Mouse (Mus musculus) bone marrow, adult 2 months (tissue): ENCODE results near the gene Cog1. TPM values are rescaled to one million over a fixed set of nuclear protein-coding genes. Genes with fewer than 3 reads are reported as not detected.
A peak's percentile ranks its signal among the peaks of the same experiment; 100 is the strongest.

ENCODE experiments used
- H3K27ac ChIP-seq: fragments of 200-500 bp; 2 replicates; pipeline ENCODE4 v1.5.1; 2012; ENCODE audit warnings: low read depth, mild to moderate bottlenecking, control low read depth, inconsistent platforms, low read length; ENCODE audit not compliant: control insufficient read depth, poor library complexity, insufficient read depth
- H3K4me1 ChIP-seq: fragments of 200-500 bp; 2 replicates; pipeline ENCODE4 v1.6.1; 2011; ENCODE audit warnings: low read length; ENCODE audit not compliant: control insufficient read depth, insufficient read depth
- H3K4me3 ChIP-seq: fragments of 200-500 bp; replicated peaks from 2 replicates; pipeline ENCODE3; 2011; ENCODE audit warnings: mild to moderate bottlenecking, low read depth, low read length, control low read depth; ENCODE audit not compliant: control insufficient read depth
- CTCF ChIP-seq: fragments of 200-500 bp; IDR thresholded peaks from 2 replicates; pipeline ENCODE4 v1.5.1; 2011; ENCODE audit warnings: low read length, control low read depth; ENCODE audit not compliant: control insufficient read depth, insufficient read depth
- POLR2A ChIP-seq: fragments of 200-500 bp; IDR thresholded peaks from 2 replicates; pipeline ENCODE4 v1.6.1; 2011; ENCODE audit warnings: low read depth, mild to moderate bottlenecking, control low read depth, low read length, borderline replicate concordance; ENCODE audit not compliant: control insufficient read depth
- WGBS: fragments of 180-500 bp; shearing (Covaris S2); methylation state at CpG from one replicate; pipeline ENCODE4 v1.1.7; 2018; 5-methylcytosine and 5-hydroxymethylcytosine counted together
- polyA plus RNA-seq: library from polyadenylated mRNA; stranded (reverse); fragments of >200 nt; gene quantifications from 2 replicates; pipeline ENCODE4 v1.2.4, GENCODE M21; 2011; ENCODE audit warnings: low replicate concordance; ENCODE audit not compliant: missing spikeins, insufficient read depth, insufficient read length

Gene Cog1
- polyA plus RNA-seq, 1 experiment, result 57.0 TPM

GRCm38 (mm10) chr11:113648152-113648551 is 817 bp upstream of the Cog1 start:
- WGBS, result 3% methylated on average over 15 of the region's 15 CpGs
- Histone ChIP-seq H3K4me1 (peaks cover 3% of the 10 kb centered on the region; the same call in 1 of the 2 replicates), H3K27ac (no peak overlapping the region), H3K4me3 (no peak overlapping the region)
- TF ChIP-seq CTCF (peak; percentile 98), POLR2A (0 out of 2 replicates have a peak, but pooled peaks have one; percentile 13)

- WGBS, result under 1% methylated on average over 89 of the region's 91 CpGs
- TF ChIP-seq POLR2A (peak; percentile 89; the same call in 1 of the 2 replicates), CTCF (no peak)
- Histone ChIP-seq H3K4me1 (peaks cover 3% of the 10 kb centered on the region; the same call in 1 of the 2 replicates), H3K27ac (peak within 1 kb of the TSS; percentile 69), H3K4me3 (peak within 1 kb of the TSS; percentile 95)
These were observed 613 bp downstream of the Cog1 start, which contains the start of gene Slc39a11 for GRCm38 (mm10) chr11:113649353-113650210. Gene Slc39a11 (minus strand): TSS chr11:113650079.

DNA sequence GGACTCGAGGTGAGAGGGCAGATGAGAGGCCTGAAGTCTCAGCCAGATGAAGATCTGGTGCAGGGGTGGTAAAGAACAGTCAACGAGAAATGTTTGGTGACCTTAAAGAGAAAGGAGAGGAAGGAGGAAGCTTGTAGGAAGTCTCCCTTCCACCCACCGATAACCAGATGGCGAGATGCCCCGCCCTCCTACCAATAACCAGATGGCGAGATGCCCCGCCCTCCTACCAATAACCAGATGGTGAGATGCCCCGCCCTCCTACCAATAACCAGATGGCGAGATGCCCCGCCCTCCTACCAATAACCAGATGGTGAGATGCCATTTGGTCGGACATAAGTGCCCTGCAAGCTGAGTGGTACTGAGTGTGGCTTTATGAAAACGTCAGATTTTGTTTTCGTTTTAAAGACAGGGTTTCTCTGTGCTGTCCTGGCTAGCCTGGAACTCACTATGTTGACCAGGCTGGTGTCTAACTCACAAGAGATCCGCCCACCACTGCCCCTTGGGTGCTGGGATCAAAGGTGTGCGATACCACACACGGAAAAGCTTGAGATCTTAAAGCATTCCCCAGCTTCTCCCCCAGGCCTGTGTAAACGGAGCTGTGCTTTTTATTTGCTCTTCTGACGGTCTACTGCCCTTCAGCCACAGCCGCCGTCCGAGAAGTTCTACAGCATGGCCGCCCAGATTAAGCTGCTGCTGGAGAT is 2.4 kb downstream of the Cog1 start:
- H3K4me1 ChIP-seq, result peaks cover 3% of the 10 kb centered on the region; the same call in 1 of the 2 replicates
- peak overlapping the region; percentile 37 for H3K4me3 ChIP-seq
- 64% methylated on average over 22 of the region's 22 CpGs for WGBS
- TF ChIP-seq CTCF, result no peak
- TF ChIP-seq POLR2A, result no peak
- H3K27ac ChIP-seq, result peak overlapping the region; percentile 69

DNA sequence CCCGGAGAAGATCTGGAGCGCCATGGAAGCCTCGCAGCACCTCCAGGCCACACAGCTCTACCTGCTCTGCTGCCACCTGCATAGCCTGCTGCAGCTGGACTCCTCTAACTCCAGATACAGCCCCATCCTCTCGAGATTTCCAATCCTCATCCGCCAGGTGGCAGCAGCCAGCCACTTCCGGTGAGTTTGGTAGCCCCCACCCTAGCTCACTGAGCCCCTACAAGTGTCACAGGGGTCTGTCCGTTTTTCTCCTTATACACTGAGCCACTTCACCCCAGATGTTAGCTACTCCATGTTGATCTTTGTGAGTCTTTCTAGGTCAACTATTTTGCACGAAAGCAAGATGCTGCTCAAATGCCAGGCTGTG is 2.9 kb downstream of the Cog1 start:
- Histone ChIP-seq H3K27ac (peak overlapping the region; percentile 3; the same call in 1 of the 2 replicates), H3K4me1 (peaks cover 3% of the 10 kb centered on the region; the same call in 1 of the 2 replicates), H3K4me3 (no peak overlapping the region)
- 67% methylated on average over 8 of the region's 8 CpGs for WGBS
- TF ChIP-seq CTCF (no peak), POLR2A (no peak)

- TF ChIP-seq CTCF (no peak), POLR2A (no peak)
- H3K4me1 ChIP-seq, result peaks cover 3% of the 10 kb centered on the region; the same call in 1 of the 2 replicates
- no peak overlapping the region for H3K27ac ChIP-seq
- H3K4me3 ChIP-seq, result no peak overlapping the region
- WGBS, result 96% methylated on average over 6 of the region's 6 CpGs
These were observed 3.5 kb downstream of the Cog1 start for GRCm38 (mm10) chr11:113652516-113652915.

DNA sequence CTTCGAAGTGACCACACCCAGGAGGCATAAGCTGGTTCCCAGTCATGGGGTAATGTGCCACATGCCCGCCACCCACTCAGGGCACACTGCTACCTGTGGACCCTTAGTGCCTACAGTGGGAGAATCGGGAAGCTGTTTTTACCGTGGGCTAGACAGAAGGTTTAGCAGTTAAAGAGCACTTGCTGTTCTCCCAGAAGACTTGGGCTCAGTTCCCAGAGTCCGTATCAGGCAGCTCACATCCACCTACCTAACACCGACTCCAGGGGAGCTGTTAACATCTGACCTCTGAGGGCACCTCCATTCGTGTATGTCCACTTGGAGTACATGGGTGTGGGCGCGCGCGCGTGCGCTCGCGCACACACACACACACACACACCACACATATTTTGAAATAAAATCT is 5.1 kb downstream of the Cog1 start:
- Histone ChIP-seq H3K4me1 (peaks cover 2% of the 10 kb centered on the region; the same call in 1 of the 2 replicates), H3K4me3 (no peak overlapping the region), H3K27ac (no peak overlapping the region)
- 95% methylated on average over 15 of the region's 15 CpGs for WGBS
- TF ChIP-seq CTCF (no peak), POLR2A (no peak)

DNA sequence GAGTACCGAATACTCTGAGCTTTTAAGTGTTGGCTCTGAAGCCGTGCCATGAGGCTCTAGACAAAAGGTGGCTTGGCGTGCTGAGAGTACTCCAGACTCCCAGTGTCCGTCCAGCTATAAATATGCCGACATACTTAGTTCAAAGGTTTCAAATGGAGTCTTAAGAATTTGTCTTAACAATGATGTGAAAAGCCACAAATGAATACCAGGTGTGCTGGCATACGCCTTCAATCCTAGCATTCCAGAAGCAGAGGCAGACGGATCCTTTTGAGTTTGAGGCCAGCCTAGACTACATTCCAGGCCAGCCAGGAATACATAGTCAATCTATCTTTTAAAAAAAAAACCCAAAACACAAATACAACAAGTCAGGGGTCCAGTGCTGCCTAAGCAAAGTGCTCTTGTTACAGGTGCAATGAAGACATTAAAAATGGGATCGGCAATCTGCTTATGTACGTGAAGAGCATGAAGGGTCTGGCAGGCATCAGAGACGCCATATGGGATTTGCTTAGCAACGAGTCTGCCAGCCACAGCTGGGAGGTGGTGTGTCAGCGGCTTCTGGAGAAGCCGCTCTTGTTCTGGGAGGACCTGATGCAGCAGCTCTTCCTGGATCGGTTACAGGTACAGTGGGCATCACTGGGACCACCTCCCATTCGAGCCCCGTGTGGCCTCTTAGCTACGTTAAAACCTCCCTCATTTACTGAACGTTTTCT is 5.7 kb downstream of the Cog1 start:
- H3K4me1 ChIP-seq, result peaks cover 2% of the 10 kb centered on the region; the same call in 1 of the 2 replicates
- no peak for TF ChIP-seq CTCF
- TF ChIP-seq POLR2A, result no peak
- H3K27ac ChIP-seq, result no peak overlapping the region
- H3K4me3 ChIP-seq, result no peak overlapping the region
- WGBS, result 92% methylated on average over 18 of the region's 18 CpGs

- Histone ChIP-seq H3K4me1 (no peaks in the 10 kb centered on the region), H3K4me3 (no peak overlapping the region), H3K27ac (no peak overlapping the region)
- 92% methylated on average over 8 of the region's 8 CpGs for WGBS
- no peak for TF ChIP-seq CTCF
- TF ChIP-seq POLR2A, result no peak
These were observed 7.6 kb downstream of the Cog1 start for GRCm38 (mm10) chr11:113656511-113656932.
